Mouse (Mus musculus): ENCODE results near the gene Pck1. TPM values are rescaled to one million over a fixed set of nuclear protein-coding genes. Genes with fewer than 3 reads are reported as not detected.
"Not testable (repeated sequence)": the region's sequence is repeated elsewhere in the genome, so short reads cannot be mapped to it uniquely, and the experiment has no call there.

Pck1 gene
- polyA plus RNA-seq, 2 experiments: 0.16 to 0.18 TPM

- Histone ChIP-seq H3K9me3 (ENCODE audit: control insufficient read depth, low read length) (no peaks in the 10 kb centered on the region), H3K27me3 (ENCODE audit: control insufficient read depth, insufficient read depth, low read length) (no peaks in the 10 kb centered on the region), H3K4me2 (ENCODE audit: low read depth) (no peak overlapping the region), H3K36me3 (replicated peaks; ENCODE audit: control insufficient read depth, insufficient read depth, low read depth) (no peaks in the 10 kb centered on the region), H3K4me1 (replicated peaks; ENCODE audit: control insufficient read depth in 2 of 2, insufficient read depth in 2 of 2, low read length in 1 of 2) (no peaks in the 10 kb centered on the region), H3K27ac (no peak overlapping the region), H3K4me3 (ENCODE audit: insufficient read depth in 1 of 2, low read depth in 2 of 2, low read length in 2 of 2) (no peak overlapping the region), H3K9ac (replicated peaks) (no peak overlapping the region)
- TF ChIP-seq EP300 (IDR thresholded peaks at IDR 0.05; ENCODE audit: low read depth): no peak
- TF ChIP-seq CTCF (IDR thresholded peaks at IDR 0.05; ENCODE audit: low read depth): no peak
- no peak for DNase-seq (ENCODE audit: low read depth in 3 of 3, low spot score in 3 of 3)
- ATAC-seq (ENCODE audit: insufficient read depth): no peak
- 71% methylated on average over 7 of the region's 7 CpGs for WGBS (ENCODE audit: insufficient replicate concordance)
These were observed 43.3 kb upstream of the Pck1 start for GRCm38 (mm10) chr2:173109510-173109909.

GRCm38 (mm10) chr2:173110571-173110970 is 42.3 kb upstream of the Pck1 start:
- TF ChIP-seq EP300 (IDR thresholded peaks at IDR 0.05; ENCODE audit: low read depth): no peak
- TF ChIP-seq CTCF (IDR thresholded peaks at IDR 0.05; ENCODE audit: low read depth): no peak
- DNase-seq (ENCODE audit: low read depth in 3 of 3, low spot score in 3 of 3) (no peak), ATAC-seq (ENCODE audit: insufficient read depth) (no peak)
- Histone ChIP-seq H3K36me3 (replicated peaks; ENCODE audit: control insufficient read depth, insufficient read depth, low read depth) (no peaks in the 10 kb centered on the region), H3K27me3 (ENCODE audit: control insufficient read depth, insufficient read depth, low read length) (no peaks in the 10 kb centered on the region), H3K4me1 (replicated peaks; ENCODE audit: control insufficient read depth in 2 of 2, insufficient read depth in 2 of 2, low read length in 1 of 2) (no peaks in the 10 kb centered on the region), H3K27ac (no peak overlapping the region), H3K9ac (replicated peaks) (no peak overlapping the region), H3K4me2 (ENCODE audit: low read depth) (no peak overlapping the region), H3K9me3 (ENCODE audit: control insufficient read depth, low read length) (no peaks in the 10 kb centered on the region), H3K4me3 (ENCODE audit: insufficient read depth in 1 of 2, low read depth in 2 of 2, low read length in 2 of 2) (no peak overlapping the region)
- 69% methylated on average over 9 of the region's 9 CpGs for WGBS (ENCODE audit: insufficient replicate concordance)

GRCm38 (mm10) chr2:173113796-173114195 is 39.1 kb upstream of the Pck1 start:
- not testable (repeated sequence) for H3K36me3 ChIP-seq (replicated peaks; ENCODE audit: control insufficient read depth, insufficient read depth, low read depth); H3K9me3 ChIP-seq (ENCODE audit: control insufficient read depth, low read length); ATAC-seq (ENCODE audit: insufficient read depth); DNase-seq (ENCODE audit: low read depth in 3 of 3, low spot score in 3 of 3); H3K27me3 ChIP-seq (ENCODE audit: control insufficient read depth, insufficient read depth, low read length); H3K27ac ChIP-seq; H3K4me1 ChIP-seq (replicated peaks; ENCODE audit: control insufficient read depth in 2 of 2, insufficient read depth in 2 of 2, low read length in 1 of 2); H3K4me2 ChIP-seq (ENCODE audit: low read depth); H3K9ac ChIP-seq (replicated peaks); H3K4me3 ChIP-seq (ENCODE audit: insufficient read depth in 1 of 2, low read depth in 2 of 2, low read length in 2 of 2)
- WGBS (ENCODE audit: insufficient replicate concordance): 40% methylated on average over 3 of the region's 3 CpGs
- TF ChIP-seq CTCF (IDR thresholded peaks at IDR 0.05; ENCODE audit: low read depth): peak; percentile 59

- H3K27ac ChIP-seq: peak within 1 kb of the TSS; percentile 25
- DNase-seq (ENCODE audit: low read depth in 3 of 3, low spot score in 3 of 3) (no peak), ATAC-seq (ENCODE audit: insufficient read depth) (peak; percentile 61; the same call in 1 of the 2 replicates)
- TF ChIP-seq CTCF (IDR thresholded peaks at IDR 0.05; ENCODE audit: low read depth) (peak; percentile 31; the same call in 1 of the 2 replicates), EP300 (IDR thresholded peaks at IDR 0.05; ENCODE audit: low read depth) (no peak)
- no peaks in the 10 kb centered on the region; the same call in none of the 2 replicates for H3K27me3 ChIP-seq (ENCODE audit: control insufficient read depth, insufficient read depth, low read length)
- H3K4me1 ChIP-seq (replicated peaks; ENCODE audit: control insufficient read depth in 2 of 2, insufficient read depth in 2 of 2, low read length in 1 of 2): peaks cover 6 to 16% of the 10 kb centered on the region in 2 experiments
- H3K36me3 ChIP-seq (replicated peaks; ENCODE audit: control insufficient read depth, insufficient read depth, low read depth): no peaks in the 10 kb centered on the region
- 0 out of 4 replicates have a peak within 1 kb of the TSS, but pooled peaks of 1 of the 2 experiments have one; percentile 3 for H3K4me3 ChIP-seq (ENCODE audit: insufficient read depth in 1 of 2, low read depth in 2 of 2, low read length in 2 of 2)
- WGBS (ENCODE audit: insufficient replicate concordance): 71% methylated on average over 35 of the region's 35 CpGs
- H3K9ac ChIP-seq (replicated peaks): peak within 1 kb of the TSS; percentile 18; the same call in 1 of the 2 replicates
- peak within 1 kb of the TSS; percentile 20 for H3K4me2 ChIP-seq (ENCODE audit: low read depth)
- H3K9me3 ChIP-seq (ENCODE audit: control insufficient read depth, low read length): no peaks in the 10 kb centered on the region
These were observed 33.6 kb upstream of the Pck1 start, which contains the start of gene Ctcfl for GRCm38 (mm10) chr2:173119023-173119944. Gene Ctcfl, minus strand, starts transcription at chr2:173119525.

GRCm38 (mm10) chr2:173120117-173120516 is 32.7 kb upstream of the Pck1 start:
- WGBS (ENCODE audit: insufficient replicate concordance): 51% methylated on average over 4 of the region's 4 CpGs
- DNase-seq (ENCODE audit: low read depth in 3 of 3, low spot score in 3 of 3) (peak; percentile 51 to 64 (median 64)), ATAC-seq (ENCODE audit: insufficient read depth) (peak; percentile 85)
- Histone ChIP-seq H3K4me3 (ENCODE audit: insufficient read depth in 1 of 2, low read depth in 2 of 2, low read length in 2 of 2) (0 out of 4 replicates have a peak overlapping the region, but pooled peaks of 1 of the 2 experiments have one; percentile 3), H3K9ac (replicated peaks) (peak overlapping the region; percentile 18; the same call in 1 of the 2 replicates), H3K4me1 (replicated peaks; ENCODE audit: control insufficient read depth in 2 of 2, insufficient read depth in 2 of 2, low read length in 1 of 2) (peaks cover 6 to 16% of the 10 kb centered on the region in 2 experiments), H3K27ac (peak overlapping the region; percentile 25), H3K4me2 (ENCODE audit: low read depth) (peak overlapping the region; percentile 20)
- H3K36me3 ChIP-seq (replicated peaks; ENCODE audit: control insufficient read depth, insufficient read depth, low read depth); H3K27me3 ChIP-seq (ENCODE audit: control insufficient read depth, insufficient read depth, low read length); H3K9me3 ChIP-seq (ENCODE audit: control insufficient read depth, low read length): not testable (repeated sequence)
- peak; percentile 80 for TF ChIP-seq EP300 (IDR thresholded peaks at IDR 0.05; ENCODE audit: low read depth)

All from liver, embryonic 14.5 days (tissue).